Mouse (Mus musculus): Measurements from ENCODE around the gene Mylk4. TPM values are rescaled to one million over a fixed set of nuclear protein-coding genes. Genes with fewer than 3 reads are reported as not detected.

The Mylk4 gene
- polyA plus RNA-seq, 2 experiments: 0.01 to 0.08 TPM

- Histone ChIP-seq H3K4me1 (replicated peaks; ENCODE audit: control insufficient read depth in 2 of 2, insufficient read depth in 2 of 2, low read length in 1 of 2) (no peaks in the 10 kb centered on the region), H3K27ac (no peak overlapping the region), H3K9me3 (ENCODE audit: control insufficient read depth, low read length) (no peaks in the 10 kb centered on the region), H3K4me2 (ENCODE audit: low read depth) (no peak overlapping the region), H3K36me3 (replicated peaks; ENCODE audit: control insufficient read depth, insufficient read depth, low read depth) (no peaks in the 10 kb centered on the region), H3K27me3 (ENCODE audit: control insufficient read depth, insufficient read depth, low read length) (no peaks in the 10 kb centered on the region), H3K9ac (replicated peaks) (no peak overlapping the region), H3K4me3 (ENCODE audit: insufficient read depth in 1 of 2, low read depth in 2 of 2, low read length in 2 of 2) (no peak overlapping the region)
- 42% methylated on average over 3 of the region's 3 CpGs for WGBS (ENCODE audit: insufficient replicate concordance)
- no peak for TF ChIP-seq EP300 (IDR thresholded peaks at IDR 0.05; ENCODE audit: low read depth)
- TF ChIP-seq CTCF (IDR thresholded peaks at IDR 0.05; ENCODE audit: low read depth): no peak
- no peak for ATAC-seq (ENCODE audit: insufficient read depth)
- no peak for DNase-seq (ENCODE audit: low read depth in 3 of 3, low spot score in 3 of 3)
Observed at GRCm38 (mm10) chr13:32712568-32712967, 71.2 kb downstream of the Mylk4 start.

- no peaks in the 10 kb centered on the region for H3K4me1 ChIP-seq (replicated peaks; ENCODE audit: control insufficient read depth in 2 of 2, insufficient read depth in 2 of 2, low read length in 1 of 2)
- no peak overlapping the region for H3K4me2 ChIP-seq (ENCODE audit: low read depth)
- WGBS (ENCODE audit: insufficient replicate concordance): 55% methylated on average over 2 of the region's 2 CpGs
- no peak overlapping the region for H3K9ac ChIP-seq (replicated peaks)
- H3K27ac ChIP-seq: no peak overlapping the region
- TF ChIP-seq CTCF (IDR thresholded peaks at IDR 0.05; ENCODE audit: low read depth): no peak
- TF ChIP-seq EP300 (IDR thresholded peaks at IDR 0.05; ENCODE audit: low read depth): no peak
- H3K9me3 ChIP-seq (ENCODE audit: control insufficient read depth, low read length): no peaks in the 10 kb centered on the region
- no peaks in the 10 kb centered on the region for H3K27me3 ChIP-seq (ENCODE audit: control insufficient read depth, insufficient read depth, low read length)
- ATAC-seq (ENCODE audit: insufficient read depth) (no peak), DNase-seq (ENCODE audit: low read depth in 3 of 3, low spot score in 3 of 3) (no peak)
- no peaks in the 10 kb centered on the region for H3K36me3 ChIP-seq (replicated peaks; ENCODE audit: control insufficient read depth, insufficient read depth, low read depth)
- no peak overlapping the region for H3K4me3 ChIP-seq (ENCODE audit: insufficient read depth in 1 of 2, low read depth in 2 of 2, low read length in 2 of 2)
Observed at GRCm38 (mm10) chr13:32707894-32708293, 75.9 kb downstream of the Mylk4 start.

DNA sequence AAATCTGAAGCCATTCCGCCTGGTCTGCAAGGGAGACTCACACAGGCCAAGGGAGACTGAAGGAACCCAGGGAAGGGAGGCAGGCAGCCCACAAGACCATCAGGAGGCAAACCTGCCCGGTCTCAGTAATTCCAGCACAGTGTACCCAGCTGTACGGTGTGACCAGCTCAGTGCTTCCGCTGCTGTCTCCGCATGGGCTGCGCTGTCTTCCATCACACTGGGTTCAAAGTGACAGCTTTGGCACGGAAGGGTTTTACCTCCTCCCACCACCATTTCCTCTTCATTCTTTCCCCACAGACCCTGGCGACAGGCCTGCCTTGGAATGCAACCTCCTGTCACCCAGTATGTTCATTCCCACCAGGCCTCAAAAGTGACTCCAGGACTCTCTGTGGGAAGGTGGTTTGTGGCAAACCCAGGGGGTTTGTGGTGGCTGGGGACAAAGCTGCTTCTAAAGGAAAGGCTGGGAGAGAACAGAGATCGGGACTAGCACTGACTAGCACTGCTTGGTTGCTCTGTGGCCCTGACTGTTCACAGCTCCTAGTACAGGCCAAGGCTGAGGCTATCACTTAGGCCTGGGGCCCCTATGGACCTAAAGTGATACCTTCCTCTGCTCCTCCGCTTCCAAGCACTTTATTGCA, 77.0 kb downstream of the Mylk4 start:
- no peak overlapping the region for H3K9ac ChIP-seq (replicated peaks)
- H3K27ac ChIP-seq: no peak overlapping the region
- no peak for DNase-seq (ENCODE audit: low read depth in 3 of 3, low spot score in 3 of 3)
- no peak overlapping the region for H3K4me3 ChIP-seq (ENCODE audit: insufficient read depth in 1 of 2, low read depth in 2 of 2, low read length in 2 of 2)
- H3K36me3 ChIP-seq (replicated peaks; ENCODE audit: control insufficient read depth, insufficient read depth, low read depth): no peaks in the 10 kb centered on the region
- ATAC-seq (ENCODE audit: insufficient read depth): no peak
- H3K9me3 ChIP-seq (ENCODE audit: control insufficient read depth, low read length): no peaks in the 10 kb centered on the region
- no peaks in the 10 kb centered on the region for H3K4me1 ChIP-seq (replicated peaks; ENCODE audit: control insufficient read depth in 2 of 2, insufficient read depth in 2 of 2, low read length in 1 of 2)
- no peaks in the 10 kb centered on the region for H3K27me3 ChIP-seq (ENCODE audit: control insufficient read depth, insufficient read depth, low read length)
- H3K4me2 ChIP-seq (ENCODE audit: low read depth): no peak overlapping the region
- no peak for TF ChIP-seq EP300 (IDR thresholded peaks at IDR 0.05; ENCODE audit: low read depth)
- no peak for TF ChIP-seq CTCF (IDR thresholded peaks at IDR 0.05; ENCODE audit: low read depth)
- 43% methylated on average over 10 of the region's 10 CpGs for WGBS (ENCODE audit: insufficient replicate concordance)

GRCm38 (mm10) chr13:32705315-32705714, 78.4 kb downstream of the Mylk4 start:
- no peaks in the 10 kb centered on the region for H3K9me3 ChIP-seq (ENCODE audit: control insufficient read depth, low read length)
- no peak overlapping the region for H3K9ac ChIP-seq (replicated peaks)
- no peaks in the 10 kb centered on the region for H3K4me1 ChIP-seq (replicated peaks; ENCODE audit: control insufficient read depth in 2 of 2, insufficient read depth in 2 of 2, low read length in 1 of 2)
- no peak overlapping the region for H3K4me2 ChIP-seq (ENCODE audit: low read depth)
- no peak for DNase-seq (ENCODE audit: low read depth in 3 of 3, low spot score in 3 of 3)
- no peak for ATAC-seq (ENCODE audit: insufficient read depth)
- H3K27ac ChIP-seq: no peak overlapping the region
- no peak overlapping the region for H3K4me3 ChIP-seq (ENCODE audit: insufficient read depth in 1 of 2, low read depth in 2 of 2, low read length in 2 of 2)
- 54% methylated on average over 1 of the region's 1 CpGs for WGBS (ENCODE audit: insufficient replicate concordance)
- H3K36me3 ChIP-seq (replicated peaks; ENCODE audit: control insufficient read depth, insufficient read depth, low read depth): no peaks in the 10 kb centered on the region
- TF ChIP-seq CTCF (IDR thresholded peaks at IDR 0.05; ENCODE audit: low read depth): no peak
- TF ChIP-seq EP300 (IDR thresholded peaks at IDR 0.05; ENCODE audit: low read depth): no peak
- no peaks in the 10 kb centered on the region for H3K27me3 ChIP-seq (ENCODE audit: control insufficient read depth, insufficient read depth, low read length)

DNA sequence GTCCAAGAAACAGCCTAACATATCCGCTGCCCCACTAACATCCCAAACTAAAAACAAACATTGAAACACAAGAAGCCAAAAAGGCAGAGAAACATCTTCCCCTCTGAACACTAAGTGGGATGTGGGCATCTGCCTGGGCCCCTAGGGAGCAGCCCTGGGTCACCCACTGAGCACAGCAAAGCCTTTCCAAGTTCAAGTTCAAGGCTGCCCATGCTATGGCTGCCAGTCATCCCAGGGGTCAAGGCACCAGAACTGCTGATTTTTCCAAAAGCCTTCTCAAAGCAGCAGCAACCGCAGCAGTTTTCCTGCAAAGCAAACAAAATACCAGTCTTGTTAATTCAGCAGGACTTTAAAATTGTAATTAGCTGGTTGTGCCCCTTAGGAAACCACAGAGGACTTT, 78.8 kb downstream of the Mylk4 start:
- no peak overlapping the region for H3K9ac ChIP-seq (replicated peaks)
- no peaks in the 10 kb centered on the region for H3K36me3 ChIP-seq (replicated peaks; ENCODE audit: control insufficient read depth, insufficient read depth, low read depth)
- TF ChIP-seq EP300 (IDR thresholded peaks at IDR 0.05; ENCODE audit: low read depth) (no peak), CTCF (IDR thresholded peaks at IDR 0.05; ENCODE audit: low read depth) (no peak)
- no peak overlapping the region for H3K4me2 ChIP-seq (ENCODE audit: low read depth)
- ATAC-seq (ENCODE audit: insufficient read depth): no peak
- no peaks in the 10 kb centered on the region for H3K9me3 ChIP-seq (ENCODE audit: control insufficient read depth, low read length)
- H3K27ac ChIP-seq: no peak overlapping the region
- no peak for DNase-seq (ENCODE audit: low read depth in 3 of 3, low spot score in 3 of 3)
- no peaks in the 10 kb centered on the region for H3K4me1 ChIP-seq (replicated peaks; ENCODE audit: control insufficient read depth in 2 of 2, insufficient read depth in 2 of 2, low read length in 1 of 2)
- WGBS (ENCODE audit: insufficient replicate concordance): 66% methylated on average over 2 of the region's 2 CpGs
- H3K4me3 ChIP-seq (ENCODE audit: insufficient read depth in 1 of 2, low read depth in 2 of 2, low read length in 2 of 2): no peak overlapping the region
- no peaks in the 10 kb centered on the region for H3K27me3 ChIP-seq (ENCODE audit: control insufficient read depth, insufficient read depth, low read length)
